Mouse (Mus musculus) forebrain, postnatal 0 days (tissue): ENCODE data around the gene Mroh7. TPM values are rescaled to one million over a fixed set of nuclear protein-coding genes. Genes with fewer than 3 reads are reported as not detected.
A peak's percentile ranks its signal among the peaks of the same experiment; 100 is the strongest.
"Not testable (repeated sequence)": the region's sequence is repeated elsewhere in the genome, so short reads cannot be mapped to it uniquely, and the experiment has no call there.

Experiments used
- ATAC-seq: fragments of 200-750 bp; cut with Nextera tagmentation; 2 replicates; pipeline ENCODE4 v1.8.0; 2017; ENCODE audit warnings: mild to moderate bottlenecking, moderate library complexity
- DNase-seq: peaks from one replicate; pipeline ENCODE4 v3.0.0-alpha.2; 2015
- H3K27ac ChIP-seq: fragments of 300-500 bp; sonication (generic); 2 replicates; pipeline ENCODE4 v1.5.1; 2014; ENCODE audit warnings: low read depth, mild to moderate bottlenecking, antibody characterized with exemption, low read length, moderate library complexity, mixed read lengths
- H3K27me3 ChIP-seq: fragments of 300-500 bp; sonication (generic); 2 replicates; pipeline ENCODE4 v1.6.1; 2014; ENCODE audit warnings: mild to moderate bottlenecking, low read length, mixed read lengths; ENCODE audit not compliant: insufficient read depth
- H3K36me3 ChIP-seq: fragments of 300-500 bp; sonication (generic); 2 replicates; pipeline ENCODE4 v1.6.1; 2014; ENCODE audit warnings: mild to moderate bottlenecking, moderate library complexity; ENCODE audit not compliant: insufficient read depth
- H3K4me1 ChIP-seq: fragments of 300-500 bp; sonication (generic); 2 replicates; pipeline ENCODE4 v1.6.1; 2014; ENCODE audit warnings: antibody characterized with exemption; ENCODE audit not compliant: insufficient read depth
- H3K4me2 ChIP-seq: fragments of 300-500 bp; sonication (generic); 2 replicates; pipeline ENCODE4 v1.6.1; 2014; ENCODE audit warnings: low read depth, mild to moderate bottlenecking, moderate library complexity
- H3K4me3 ChIP-seq: fragments of 300-500 bp; sonication (generic); 2 replicates; pipeline ENCODE4 v1.5.1; 2014; ENCODE audit warnings: low read depth, low read length, mixed read lengths
- H3K9ac ChIP-seq: fragments of 300-500 bp; sonication (generic); 2 replicates; pipeline ENCODE4 v1.6.1; 2014; ENCODE audit warnings: mild to moderate bottlenecking
- H3K9me3 ChIP-seq: fragments of 300-500 bp; sonication (generic); 2 replicates; pipeline ENCODE4 v1.6.1; 2016; ENCODE audit warnings: low read length
- CTCF ChIP-seq: sonication (generic); IDR thresholded peaks from 2 replicates; pipeline ENCODE4 v1.5.1; 2016; ENCODE audit warnings: antibody characterized with exemption, control low read depth, low read depth
- WGBS: fragments of 180-500 bp; shearing (Covaris S2); extraction: QIAGEN DNeasy Blood & Tissue Kit; methylation state at CpG from one replicate; pipeline ENCODE4 v1.1.7; 2014; 5-methylcytosine and 5-hydroxymethylcytosine counted together
- polyA plus RNA-seq: library from polyadenylated mRNA; unstranded; fragments of >200 nt; fragmentation: Nextera tagmentation; extraction: Ambion mirVana; gene quantifications from 2 replicates; pipeline ENCODE4 v1.2.1, GENCODE M21; 2015
- total RNA-seq: library from RNA; depleted of rRNA; stranded (reverse); fragments of >200 nt; gene quantifications from 2 replicates; pipeline ENCODE4 v1.2.3, GENCODE M21; 2014; rRNA removed

The Mroh7 gene
- total RNA-seq (0.95 and 1.5 TPM in 2 replicates), polyA plus RNA-seq (0.30 and 0.71 TPM in 2 replicates)

DNA sequence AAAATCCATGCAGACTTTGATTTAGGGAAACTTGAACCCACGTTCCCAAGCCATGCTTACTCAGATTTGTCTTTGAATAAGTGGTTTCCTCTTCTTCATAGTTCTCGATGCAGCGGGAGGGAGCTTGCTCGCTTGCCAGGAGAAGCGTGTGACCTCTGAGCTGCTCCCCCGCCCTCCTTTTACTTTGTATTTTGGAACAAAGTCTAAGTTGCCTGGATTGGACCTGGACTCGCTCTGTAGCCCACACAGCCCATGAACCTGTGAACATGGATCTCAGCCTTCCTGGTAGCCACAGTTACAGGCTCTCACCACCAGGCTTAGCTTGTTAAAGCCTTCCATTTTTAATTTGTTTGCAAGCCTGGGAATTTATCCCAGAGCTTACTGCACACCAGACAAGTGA is at the start of gene Mroh7:
Gene Mroh7, minus strand, starts transcription at position 112 of the 400 bp plus-strand sequence.
- no peak within 1 kb of the TSS for H3K27ac ChIP-seq
- H3K27me3 ChIP-seq = no peaks in the 10 kb centered on the region
- H3K9ac ChIP-seq = no peak within 1 kb of the TSS
- H3K4me3 ChIP-seq = no peak within 1 kb of the TSS
- ATAC-seq = no peak
- no peaks in the 10 kb centered on the region for H3K9me3 ChIP-seq
- no peaks in the 10 kb centered on the region for H3K36me3 ChIP-seq
- 77% methylated on average over 7 of the region's 7 CpGs for WGBS
- TF ChIP-seq CTCF = 0 out of 2 replicates have a peak, but pooled peaks have one; percentile 5
- H3K4me2 ChIP-seq = no peak within 1 kb of the TSS
- H3K4me1 ChIP-seq = no peaks in the 10 kb centered on the region
- no peak for DNase-seq

- 6% methylated on average over 3 of the region's 3 CpGs for WGBS
- peak; percentile 53 for DNase-seq
Observed at GRCm38 (mm10) chr4:106780045-106780444, 49.3 kb upstream of the Mroh7 start.

DNA sequence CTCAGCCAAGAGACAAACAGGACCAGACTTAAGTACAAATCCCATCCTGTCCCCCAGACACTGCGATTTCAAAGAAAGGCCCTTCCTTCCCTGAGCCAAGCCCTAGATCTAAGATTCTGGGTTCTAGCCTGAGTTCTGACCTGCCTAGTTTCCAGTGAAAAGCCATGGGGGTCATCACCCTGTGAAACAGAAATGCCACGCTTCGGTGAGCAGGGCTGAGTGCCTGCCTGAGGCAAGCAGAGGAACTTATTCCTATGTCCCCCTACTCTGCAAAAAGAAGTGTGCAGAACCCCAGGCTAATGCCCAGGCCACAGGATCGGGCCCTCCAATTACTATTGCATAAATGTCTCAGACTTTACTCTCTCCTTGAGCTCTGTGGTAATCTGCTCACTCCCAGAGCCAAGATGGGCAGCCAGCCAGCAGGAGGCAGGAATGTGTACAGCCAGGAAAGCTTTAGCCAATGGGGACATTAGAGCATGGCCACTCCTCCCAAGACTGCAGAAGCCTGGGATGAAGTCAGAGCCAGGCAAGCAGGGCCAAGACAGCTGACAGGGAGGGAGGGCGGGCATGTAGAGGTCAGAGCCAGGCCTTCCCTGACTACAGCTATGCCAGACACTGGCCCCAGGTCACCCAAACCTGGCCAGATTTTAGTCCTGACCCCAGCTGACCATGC is 47.5 kb upstream of the Mroh7 start:
- TF ChIP-seq CTCF = no peak; the same call in 1 of the 2 replicates
- 35% methylated on average over 5 of the region's 5 CpGs for WGBS
- Histone ChIP-seq H3K9me3 (no peaks in the 10 kb centered on the region), H3K4me3 (no peak overlapping the region), H3K4me1 (peaks cover 23% of the 10 kb centered on the region), H3K9ac (no peak overlapping the region), H3K27ac (peak overlapping the region; percentile 79), H3K36me3 (no peaks in the 10 kb centered on the region), H3K4me2 (no peak overlapping the region), H3K27me3 (no peaks in the 10 kb centered on the region)
- DNase-seq (peak; percentile 86), ATAC-seq (peak; percentile 88)

More at GRCm38 (mm10) chr4:106780045-106780444, 49.3 kb upstream of the Mroh7 start:
- Histone ChIP-seq H3K4me2 (no peak overlapping the region), H3K9ac (no peak overlapping the region), H3K4me3 (no peak overlapping the region), H3K4me1 (peaks cover 23% of the 10 kb centered on the region), H3K27me3 (no peaks in the 10 kb centered on the region), H3K9me3 (no peaks in the 10 kb centered on the region), H3K36me3 (no peaks in the 10 kb centered on the region), H3K27ac (no peak overlapping the region; the same call in 1 of the 2 replicates)
- peak; percentile 53 for ATAC-seq
- TF ChIP-seq CTCF = no peak

GRCm38 (mm10) chr4:106776998-106777397 is 46.3 kb upstream of the Mroh7 start:
- 17% methylated on average over 3 of the region's 3 CpGs for WGBS
- Histone ChIP-seq H3K9ac (no peak overlapping the region), H3K27me3 (no peaks in the 10 kb centered on the region), H3K36me3 (no peaks in the 10 kb centered on the region), H3K4me2 (no peak overlapping the region), H3K27ac (peak overlapping the region; percentile 79), H3K9me3 (no peaks in the 10 kb centered on the region), H3K4me1 (peaks cover 23% of the 10 kb centered on the region), H3K4me3 (no peak overlapping the region)
- TF ChIP-seq CTCF = no peak
- ATAC-seq (peak; percentile 77), DNase-seq (peak; percentile 92)

- not testable (repeated sequence) for ATAC-seq, H3K9me3 ChIP-seq, H3K4me3 ChIP-seq, H3K27ac ChIP-seq, H3K4me2 ChIP-seq, H3K36me3 ChIP-seq, DNase-seq, H3K9ac ChIP-seq, H3K27me3 ChIP-seq
- WGBS = 95% methylated on average over 6 of the region's 6 CpGs
- peaks cover 23% of the 10 kb centered on the region for H3K4me1 ChIP-seq
Observed at GRCm38 (mm10) chr4:106775767-106776166, 45.0 kb upstream of the Mroh7 start.

- Histone ChIP-seq H3K27ac (no peak overlapping the region), H3K36me3 (no peaks in the 10 kb centered on the region), H3K4me1 (peaks cover 12% of the 10 kb centered on the region), H3K4me2 (no peak overlapping the region), H3K9me3 (no peaks in the 10 kb centered on the region), H3K4me3 (no peak overlapping the region), H3K27me3 (no peaks in the 10 kb centered on the region), H3K9ac (no peak overlapping the region)
- DNase-seq = no peak
- WGBS = 97% methylated on average over 1 of the region's 1 CpGs
- TF ChIP-seq CTCF = no peak
- no peak for ATAC-seq
Observed at GRCm38 (mm10) chr4:106772558-106772957, 41.8 kb upstream of the Mroh7 start.

DNA sequence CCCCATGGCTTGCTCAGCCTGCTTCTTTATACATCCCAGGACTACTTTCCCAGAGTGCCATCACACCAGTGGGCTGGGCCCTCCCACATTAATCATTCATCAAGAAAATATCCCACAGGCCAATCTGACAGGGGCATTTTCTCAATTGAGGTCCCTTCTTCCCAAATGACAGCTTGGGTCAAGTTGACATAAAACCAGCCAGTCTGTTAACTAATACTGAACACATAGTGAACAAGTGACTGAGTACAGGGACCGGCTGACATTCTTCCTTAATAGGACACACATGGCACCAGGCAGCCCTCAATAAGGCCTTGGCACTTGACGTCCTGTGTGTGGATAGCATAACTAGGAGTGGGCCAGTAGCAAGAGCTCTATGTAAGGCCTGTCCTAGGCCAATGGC is 38.6 kb upstream of the Mroh7 start:
- Histone ChIP-seq H3K9ac (no peak overlapping the region), H3K27me3 (no peaks in the 10 kb centered on the region), H3K4me1 (no peaks in the 10 kb centered on the region), H3K36me3 (no peaks in the 10 kb centered on the region), H3K4me3 (no peak overlapping the region), H3K27ac (no peak overlapping the region), H3K4me2 (no peak overlapping the region), H3K9me3 (no peaks in the 10 kb centered on the region)
- no peak for TF ChIP-seq CTCF
- no peak for DNase-seq
- WGBS = 70% methylated on average over 2 of the region's 2 CpGs
- ATAC-seq = no peak
